Mouse (Mus musculus): ENCODE measurements around the gene Gm42906. TPM values are rescaled to one million over a fixed set of nuclear protein-coding genes. Genes with fewer than 3 reads are reported as not detected.

Gm42906 gene
- total and polyA plus RNA-seq, 2 experiments from 2014 or later, result not detected

DNA sequence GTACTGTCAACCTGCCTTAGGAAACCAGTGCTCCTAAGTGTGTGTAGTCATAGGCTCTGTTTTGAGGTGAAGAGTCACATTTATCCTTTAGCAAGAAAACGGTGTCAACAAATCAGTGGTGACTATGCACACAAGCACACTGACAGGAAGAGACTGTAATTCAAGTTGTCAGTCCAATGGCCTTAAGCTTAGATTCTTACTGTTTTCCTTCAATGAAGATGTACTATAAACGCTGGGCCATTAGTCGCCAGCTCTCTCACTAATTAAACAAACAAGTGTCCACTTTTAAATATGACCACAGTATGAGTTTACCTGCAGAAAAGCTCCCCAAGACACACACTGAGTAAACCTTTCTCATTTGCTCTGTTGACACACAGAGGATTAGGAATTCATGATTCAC lies 238.6 kb downstream of the Gm42906 start:
- no peaks in the 10 kb centered on the region for H3K4me1 ChIP-seq (ENCODE audit: insufficient read depth, low read length)
- no peaks in the 10 kb centered on the region for H3K36me3 ChIP-seq (ENCODE audit: insufficient read depth, low read length)
- peak overlapping the region; percentile 48 for H3K4me3 ChIP-seq (ENCODE audit: low read length)
- H3K27ac ChIP-seq, result no peak overlapping the region
- no peaks in the 10 kb centered on the region for H3K27me3 ChIP-seq (ENCODE audit: insufficient read depth, low read length)
- 43% methylated on average over 3 of the region's 3 CpGs for WGBS
- H3K9me3 ChIP-seq (ENCODE audit: low read length), result no peaks in the 10 kb centered on the region
- ATAC-seq, result no peak
- DNase-seq (ENCODE audit: low spot score), result no peak
- TF ChIP-seq CTCF (IDR thresholded peaks at IDR 0.05; ENCODE audit: low read depth), result no peak
- H3K4me2 ChIP-seq (ENCODE audit: low read depth, low read length), result peak overlapping the region; percentile 88
- H3K9ac ChIP-seq (replicated peaks; ENCODE audit: low read length), result peak overlapping the region; percentile 46; the same call in 1 of the 2 replicates

DNA sequence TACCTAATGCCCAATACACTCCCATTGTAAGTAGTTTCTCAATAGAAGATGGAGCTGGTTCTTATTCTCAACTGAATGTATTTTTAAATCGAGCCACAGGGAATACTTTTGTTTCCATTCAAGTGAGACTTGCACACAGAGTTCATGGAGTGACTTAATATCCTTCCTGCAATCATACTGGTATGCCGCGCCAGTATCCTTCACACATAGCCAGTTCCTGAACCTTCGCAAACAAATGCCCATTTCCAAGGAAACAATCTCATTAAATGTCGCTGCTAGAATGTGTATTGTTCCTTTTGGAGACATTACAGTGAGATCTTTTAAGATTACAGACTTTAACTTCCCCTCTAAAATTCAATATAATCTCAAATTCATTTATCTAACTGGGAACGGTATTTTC lies 239.3 kb downstream of the Gm42906 start:
- WGBS, result 73% methylated on average over 6 of the region's 6 CpGs
- Histone ChIP-seq H3K4me2 (ENCODE audit: low read depth, low read length) (0 out of 2 replicates have a peak overlapping the region, but pooled peaks have one; percentile 1), H3K4me3 (ENCODE audit: low read length) (peak overlapping the region; percentile 48; the same call in 1 of the 2 replicates), H3K27me3 (ENCODE audit: insufficient read depth, low read length) (no peaks in the 10 kb centered on the region), H3K4me1 (ENCODE audit: insufficient read depth, low read length) (no peaks in the 10 kb centered on the region), H3K36me3 (ENCODE audit: insufficient read depth, low read length) (no peaks in the 10 kb centered on the region), H3K27ac (no peak overlapping the region), H3K9me3 (ENCODE audit: low read length) (no peaks in the 10 kb centered on the region), H3K9ac (replicated peaks; ENCODE audit: low read length) (no peak overlapping the region)
- no peak for TF ChIP-seq CTCF (IDR thresholded peaks at IDR 0.05; ENCODE audit: low read depth)
- no peak for DNase-seq (ENCODE audit: low spot score)
- ATAC-seq, result no peak

DNA sequence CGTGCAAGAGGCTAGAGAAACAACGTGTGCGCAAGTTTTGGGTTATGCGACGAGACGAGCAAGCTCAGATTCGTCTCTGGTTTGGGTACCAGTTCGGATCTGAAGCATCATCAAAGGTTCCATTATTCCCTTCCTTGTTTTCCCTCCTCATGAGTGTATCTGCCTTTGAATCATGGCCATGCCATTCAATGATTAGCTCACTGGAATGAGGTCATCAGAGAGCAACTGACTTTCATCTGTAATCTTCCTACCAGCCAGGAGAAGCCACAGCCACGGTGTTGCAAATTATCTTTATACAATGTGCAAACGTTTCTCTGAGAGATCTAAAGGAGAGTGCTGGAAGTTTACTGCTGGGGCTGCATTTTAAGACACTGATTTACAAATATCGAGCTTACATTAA lies 240.6 kb downstream of the Gm42906 start:
- no peak overlapping the region for H3K9ac ChIP-seq (replicated peaks; ENCODE audit: low read length)
- no peak for DNase-seq (ENCODE audit: low spot score)

DNA sequence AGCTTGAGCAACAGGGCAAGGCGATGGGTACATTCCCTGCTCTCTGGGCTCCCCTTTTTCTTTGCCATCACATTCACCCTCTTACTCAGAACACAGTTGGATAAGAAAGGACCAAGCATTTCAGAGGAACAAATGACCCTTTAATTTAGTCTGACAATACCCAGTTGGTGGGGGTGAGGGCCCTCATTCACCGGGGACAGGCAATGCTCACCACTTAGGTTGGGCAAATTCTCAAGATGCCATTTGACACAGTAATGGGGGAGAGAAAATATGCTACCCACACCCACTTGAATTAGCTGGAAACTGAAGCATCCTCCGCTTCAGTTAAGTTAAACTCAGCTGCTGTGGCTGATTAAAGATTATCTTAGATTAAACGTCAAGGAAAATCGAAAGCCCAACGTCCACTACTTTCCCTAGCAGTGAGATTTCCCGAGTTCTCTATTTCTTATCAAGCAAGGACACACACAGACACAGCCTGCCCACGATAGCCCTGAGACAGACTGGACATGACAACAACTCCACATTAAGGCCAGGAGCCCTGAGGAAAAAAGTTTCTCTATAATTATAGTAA lies 242.6 kb downstream of the Gm42906 start:
- WGBS, result 81% methylated on average over 8 of the region's 8 CpGs
- H3K4me1 ChIP-seq (ENCODE audit: insufficient read depth, low read length), result no peaks in the 10 kb centered on the region
- no peaks in the 10 kb centered on the region for H3K27me3 ChIP-seq (ENCODE audit: insufficient read depth, low read length)
- H3K27ac ChIP-seq, result no peak overlapping the region
- no peaks in the 10 kb centered on the region for H3K9me3 ChIP-seq (ENCODE audit: low read length)
- DNase-seq (ENCODE audit: low spot score) (no peak), ATAC-seq (no peak)
- no peak overlapping the region for H3K4me2 ChIP-seq (ENCODE audit: low read depth, low read length)
- H3K36me3 ChIP-seq (ENCODE audit: insufficient read depth, low read length), result no peaks in the 10 kb centered on the region
- TF ChIP-seq CTCF (IDR thresholded peaks at IDR 0.05; ENCODE audit: low read depth), result no peak
- no peak overlapping the region for H3K4me3 ChIP-seq (ENCODE audit: low read length)
- no peak overlapping the region for H3K9ac ChIP-seq (replicated peaks; ENCODE audit: low read length)

More for the DNA sequence above, 240.6 kb downstream of the Gm42906 start:
- H3K4me2 ChIP-seq (ENCODE audit: low read depth, low read length), result no peak overlapping the region
- no peak overlapping the region for H3K27ac ChIP-seq
- H3K36me3 ChIP-seq (ENCODE audit: insufficient read depth, low read length), result no peaks in the 10 kb centered on the region
- H3K4me1 ChIP-seq (ENCODE audit: insufficient read depth, low read length), result no peaks in the 10 kb centered on the region
- no peak for ATAC-seq
- 82% methylated on average over 11 of the region's 11 CpGs for WGBS
- no peak overlapping the region for H3K4me3 ChIP-seq (ENCODE audit: low read length)
- H3K9me3 ChIP-seq (ENCODE audit: low read length), result no peaks in the 10 kb centered on the region
- H3K27me3 ChIP-seq (ENCODE audit: insufficient read depth, low read length), result no peaks in the 10 kb centered on the region
- no peak for TF ChIP-seq CTCF (IDR thresholded peaks at IDR 0.05; ENCODE audit: low read depth)

DNA sequence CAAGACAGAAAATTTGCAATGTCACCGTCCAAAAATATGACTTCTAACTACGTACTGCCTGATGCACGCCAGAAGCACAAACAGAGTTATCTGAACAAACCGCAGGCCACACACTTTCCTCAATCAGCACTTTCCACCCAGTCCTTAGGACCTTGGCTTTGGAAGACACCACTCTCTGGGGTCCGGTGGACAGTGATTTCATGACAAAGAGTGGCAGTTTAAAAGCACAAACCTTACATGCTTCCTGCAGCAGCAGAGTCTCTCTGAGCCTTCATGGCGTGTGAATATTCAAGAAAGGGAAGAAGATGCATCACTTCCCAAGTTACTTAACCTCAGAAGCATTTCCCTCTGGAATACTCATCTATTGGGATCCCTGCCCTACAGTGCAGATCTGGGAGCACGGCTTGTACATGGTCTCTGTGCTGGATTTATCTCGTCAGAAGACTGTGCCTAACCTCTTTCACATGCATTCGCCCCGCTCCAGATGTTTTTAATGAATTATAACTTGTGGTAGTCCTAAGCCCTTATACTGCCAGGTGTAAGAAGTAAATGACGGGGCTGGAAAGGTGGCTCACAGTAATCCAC lies 244.2 kb downstream of the Gm42906 start:
- no peak for DNase-seq (ENCODE audit: low spot score)
- no peak for TF ChIP-seq CTCF (IDR thresholded peaks at IDR 0.05; ENCODE audit: low read depth)
- Histone ChIP-seq H3K4me1 (ENCODE audit: insufficient read depth, low read length) (no peaks in the 10 kb centered on the region), H3K9ac (replicated peaks; ENCODE audit: low read length) (no peak overlapping the region), H3K27me3 (ENCODE audit: insufficient read depth, low read length) (no peaks in the 10 kb centered on the region), H3K9me3 (ENCODE audit: low read length) (no peaks in the 10 kb centered on the region), H3K4me2 (ENCODE audit: low read depth, low read length) (no peak overlapping the region), H3K4me3 (ENCODE audit: low read length) (no peak overlapping the region), H3K27ac (no peak overlapping the region), H3K36me3 (ENCODE audit: insufficient read depth, low read length) (no peaks in the 10 kb centered on the region)
- no peak for ATAC-seq
- 90% methylated on average over 11 of the region's 11 CpGs for WGBS

DNA sequence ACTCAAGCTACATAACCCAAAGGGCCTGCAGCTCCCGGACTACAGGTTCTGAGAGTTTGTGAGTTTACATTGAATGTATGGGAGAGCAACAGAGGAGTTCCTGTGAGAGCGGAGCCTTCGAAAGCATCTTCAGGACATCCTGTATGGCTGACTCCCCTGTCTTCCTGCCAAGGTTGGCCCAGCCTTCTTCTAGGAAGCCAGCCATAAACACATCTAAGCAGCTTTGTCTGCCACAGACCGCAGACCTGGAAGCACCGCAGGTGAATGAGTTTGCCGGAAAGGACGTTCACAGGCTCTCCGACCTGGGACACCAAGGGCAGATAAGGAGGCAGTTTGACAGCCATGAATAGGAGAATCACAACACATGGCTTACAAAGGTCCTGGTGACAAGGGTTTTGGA lies 246.7 kb downstream of the Gm42906 start:
- no peak overlapping the region for H3K27ac ChIP-seq
- 89% methylated on average over 8 of the region's 8 CpGs for WGBS
- no peaks in the 10 kb centered on the region for H3K4me1 ChIP-seq (ENCODE audit: insufficient read depth, low read length)
- no peak for TF ChIP-seq CTCF (IDR thresholded peaks at IDR 0.05; ENCODE audit: low read depth)
- no peak overlapping the region for H3K4me2 ChIP-seq (ENCODE audit: low read depth, low read length)
- no peak overlapping the region for H3K4me3 ChIP-seq (ENCODE audit: low read length)
- no peaks in the 10 kb centered on the region for H3K27me3 ChIP-seq (ENCODE audit: insufficient read depth, low read length)
- H3K9me3 ChIP-seq (ENCODE audit: low read length), result no peaks in the 10 kb centered on the region
- DNase-seq (ENCODE audit: low spot score) (no peak), ATAC-seq (no peak)
- no peak overlapping the region for H3K9ac ChIP-seq (replicated peaks; ENCODE audit: low read length)
- H3K36me3 ChIP-seq (ENCODE audit: insufficient read depth, low read length), result no peaks in the 10 kb centered on the region

DNA sequence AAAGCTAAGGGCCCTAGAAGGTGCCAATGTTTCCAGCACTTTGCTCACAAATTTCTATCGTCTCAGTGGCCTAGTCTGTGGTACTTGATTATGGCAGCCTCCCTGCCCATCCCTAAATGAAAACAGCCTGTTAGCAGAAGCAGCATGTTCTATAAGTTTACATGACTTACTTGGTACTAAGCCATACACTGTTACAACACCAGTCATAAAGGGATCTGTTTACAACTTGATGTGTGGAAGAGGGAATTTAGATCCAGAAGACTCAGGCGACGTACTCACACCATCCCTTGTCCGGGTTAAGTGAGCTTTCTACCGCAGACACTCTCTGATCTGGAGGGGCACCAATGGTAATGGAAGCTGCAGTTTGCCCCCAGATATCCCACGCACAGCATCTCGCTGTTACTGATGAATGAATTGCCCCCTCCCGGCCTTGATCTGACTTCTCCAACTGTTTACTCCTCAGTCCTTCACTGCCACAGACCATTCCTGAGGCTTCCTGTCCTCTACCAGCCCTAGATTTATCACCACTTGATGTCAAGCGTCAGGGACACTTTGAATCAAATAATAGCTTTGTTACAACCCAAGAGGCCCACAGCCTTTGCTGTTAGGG lies 247.7 kb downstream of the Gm42906 start:
- ATAC-seq (no peak), DNase-seq (ENCODE audit: low spot score) (no peak)
- 93% methylated on average over 9 of the region's 9 CpGs for WGBS
- Histone ChIP-seq H3K4me1 (ENCODE audit: insufficient read depth, low read length) (no peaks in the 10 kb centered on the region), H3K9me3 (ENCODE audit: low read length) (no peaks in the 10 kb centered on the region), H3K9ac (replicated peaks; ENCODE audit: low read length) (no peak overlapping the region), H3K4me3 (ENCODE audit: low read length) (no peak overlapping the region), H3K27me3 (ENCODE audit: insufficient read depth, low read length) (no peaks in the 10 kb centered on the region), H3K36me3 (ENCODE audit: insufficient read depth, low read length) (no peaks in the 10 kb centered on the region), H3K27ac (no peak overlapping the region), H3K4me2 (ENCODE audit: low read depth, low read length) (no peak overlapping the region)
- no peak for TF ChIP-seq CTCF (IDR thresholded peaks at IDR 0.05; ENCODE audit: low read depth)
